Mouse (Mus musculus): ENCODE data around the gene Dcst1. TPM values are rescaled to one million over a fixed set of nuclear protein-coding genes. Genes with fewer than 3 reads are reported as not detected.

Dcst1 gene
- polyA plus RNA-seq, 2 experiments, result 0.03 TPM; not detected in 1

DNA sequence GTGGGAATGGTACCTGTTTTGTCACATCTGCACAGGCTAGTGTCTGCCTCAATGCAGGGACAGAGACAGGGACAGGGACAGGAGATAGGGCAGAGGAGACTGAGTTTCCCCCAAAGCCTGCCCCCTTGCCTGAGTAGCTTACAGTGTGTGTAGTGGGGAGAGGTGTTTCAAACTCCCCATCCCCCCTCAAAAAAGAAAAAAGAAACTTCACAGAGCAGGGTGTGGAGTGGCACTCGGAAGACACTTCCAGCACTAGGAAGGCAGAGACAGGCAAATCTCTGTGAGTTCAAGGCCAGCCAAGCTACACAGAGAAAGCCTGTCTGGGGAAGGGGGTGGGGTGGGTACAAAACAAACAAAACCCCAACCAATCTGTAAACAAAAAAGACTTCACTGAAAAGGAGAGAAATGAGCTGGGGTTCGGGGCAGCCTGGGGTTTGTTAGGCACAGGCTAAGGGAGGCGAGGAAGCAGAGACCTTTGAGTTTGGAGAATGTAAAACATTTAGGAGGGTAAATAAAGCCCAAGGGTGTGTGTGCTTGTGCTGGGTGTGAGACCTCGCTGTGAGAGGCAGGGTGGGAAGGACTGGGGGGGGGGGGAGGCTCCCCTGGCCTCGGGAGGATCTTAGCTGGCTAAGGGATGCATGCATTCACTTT is 8.7 kb upstream of the Dcst1 start:
- Histone ChIP-seq H3K4me1 (replicated peaks; ENCODE audit: control insufficient read depth in 2 of 2, insufficient read depth in 2 of 2, low read length in 1 of 2) (peaks cover 0 to 6% of the 10 kb centered on the region in 2 experiments; a peak in 2 of 4 replicates), H3K9me3 (ENCODE audit: control insufficient read depth, low read length) (no peaks in the 10 kb centered on the region), H3K36me3 (replicated peaks; ENCODE audit: control insufficient read depth, insufficient read depth, low read depth) (no peaks in the 10 kb centered on the region), H3K4me2 (ENCODE audit: low read depth) (no peak overlapping the region), H3K4me3 (ENCODE audit: insufficient read depth in 1 of 2, low read depth in 2 of 2, low read length in 2 of 2) (no peak overlapping the region), H3K9ac (replicated peaks) (no peak overlapping the region; the same call in 1 of the 2 replicates), H3K27me3 (ENCODE audit: control insufficient read depth, insufficient read depth, low read length) (no peaks in the 10 kb centered on the region), H3K27ac (no peak overlapping the region)
- ATAC-seq (ENCODE audit: insufficient read depth) (no peak), DNase-seq (ENCODE audit: low read depth in 3 of 3, low spot score in 3 of 3) (no peak)
- WGBS (ENCODE audit: insufficient replicate concordance), result 32% methylated on average over 5 of the region's 5 CpGs
- TF ChIP-seq EP300 (IDR thresholded peaks at IDR 0.05; ENCODE audit: low read depth) (no peak), CTCF (IDR thresholded peaks at IDR 0.05; ENCODE audit: low read depth) (no peak)

DNA sequence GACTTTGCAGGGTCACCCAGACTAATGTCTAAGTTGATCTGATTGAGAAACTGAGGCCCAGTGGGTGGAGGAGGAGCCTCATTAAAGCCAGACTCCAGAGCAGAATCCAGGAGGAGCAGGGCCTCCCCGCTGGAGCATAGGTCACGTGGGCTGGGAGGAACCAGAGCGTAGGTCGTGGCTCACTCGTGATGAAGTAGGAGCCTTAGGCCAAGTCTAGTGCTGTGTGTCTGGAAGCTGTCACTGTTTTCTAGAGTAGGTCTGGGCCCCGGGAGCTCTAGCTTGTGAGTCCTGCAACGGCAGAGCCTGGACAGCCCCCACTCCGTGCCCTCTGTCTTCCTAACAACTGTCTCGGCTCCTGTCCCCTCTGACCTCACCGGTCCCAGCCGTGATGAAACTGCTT is 2.3 kb upstream of the Dcst1 start:
- Histone ChIP-seq H3K27me3 (ENCODE audit: control insufficient read depth, insufficient read depth, low read length) (no peaks in the 10 kb centered on the region), H3K4me1 (replicated peaks; ENCODE audit: control insufficient read depth in 2 of 2, insufficient read depth in 2 of 2, low read length in 1 of 2) (no peaks in the 10 kb centered on the region), H3K27ac (no peak overlapping the region), H3K36me3 (replicated peaks; ENCODE audit: control insufficient read depth, insufficient read depth, low read depth) (no peaks in the 10 kb centered on the region), H3K9ac (replicated peaks) (no peak overlapping the region), H3K9me3 (ENCODE audit: control insufficient read depth, low read length) (no peaks in the 10 kb centered on the region), H3K4me2 (ENCODE audit: low read depth) (no peak overlapping the region), H3K4me3 (ENCODE audit: insufficient read depth in 1 of 2, low read depth in 2 of 2, low read length in 2 of 2) (no peak overlapping the region)
- ATAC-seq (ENCODE audit: insufficient read depth) (no peak), DNase-seq (ENCODE audit: low read depth in 3 of 3, low spot score in 3 of 3) (no peak)
- TF ChIP-seq CTCF (IDR thresholded peaks at IDR 0.05; ENCODE audit: low read depth) (no peak), EP300 (IDR thresholded peaks at IDR 0.05; ENCODE audit: low read depth) (no peak)
- 58% methylated on average over 11 of the region's 11 CpGs for WGBS (ENCODE audit: insufficient replicate concordance)

DNA sequence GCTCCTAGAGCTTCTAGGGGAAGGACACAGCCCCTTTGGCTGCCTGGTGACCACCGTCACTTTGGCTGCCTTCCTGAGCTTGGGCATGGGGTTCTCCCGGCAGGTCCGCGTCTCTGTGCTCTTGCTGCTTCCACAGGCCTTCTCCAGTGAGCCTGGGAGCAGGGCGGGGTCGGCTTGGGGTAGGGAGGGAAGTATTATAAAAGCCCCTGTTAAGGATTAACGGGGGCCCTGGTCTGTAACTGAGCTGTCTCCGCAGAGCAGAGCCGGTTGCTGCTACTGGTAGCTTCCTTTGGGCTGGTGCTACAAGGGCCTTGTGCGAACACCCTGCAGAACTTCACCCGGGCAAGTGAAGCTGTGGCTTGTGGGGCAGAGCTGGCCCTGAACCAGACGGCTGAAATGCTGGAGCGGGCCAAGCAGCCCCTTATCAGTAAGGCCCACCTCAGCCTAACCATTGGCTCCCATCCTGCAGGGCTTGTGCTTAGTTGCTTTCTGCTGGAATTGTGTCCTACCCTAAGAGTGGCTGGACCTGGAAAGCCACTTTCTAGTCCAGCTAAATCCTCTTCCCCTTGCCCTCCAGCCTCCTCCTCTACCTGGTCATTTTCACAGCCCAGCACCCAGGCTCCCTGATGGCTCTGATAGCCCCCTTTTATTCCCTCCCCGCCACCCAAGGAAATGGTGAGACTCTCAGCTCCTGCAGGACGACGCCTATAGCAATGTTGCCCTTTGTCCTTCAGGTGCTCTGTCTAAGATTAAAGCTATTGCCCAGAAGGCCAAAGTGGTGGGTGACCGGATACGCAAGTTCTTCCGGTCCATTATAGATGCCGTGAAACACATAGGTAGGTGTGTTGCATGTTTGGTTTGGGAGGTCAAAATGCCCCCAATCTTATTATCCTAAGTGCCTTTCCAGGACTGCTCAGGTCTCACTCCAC is 697 bp upstream of the Dcst1 start:
- H3K9ac ChIP-seq (replicated peaks), result no peak overlapping the region
- DNase-seq (ENCODE audit: low read depth in 3 of 3, low spot score in 3 of 3) (no peak), ATAC-seq (ENCODE audit: insufficient read depth) (no peak)
- no peaks in the 10 kb centered on the region for H3K27me3 ChIP-seq (ENCODE audit: control insufficient read depth, insufficient read depth, low read length)
- no peak overlapping the region for H3K27ac ChIP-seq
- H3K36me3 ChIP-seq (replicated peaks; ENCODE audit: control insufficient read depth, insufficient read depth, low read depth), result no peaks in the 10 kb centered on the region
- no peak overlapping the region for H3K4me3 ChIP-seq (ENCODE audit: insufficient read depth in 1 of 2, low read depth in 2 of 2, low read length in 2 of 2)
- no peak overlapping the region for H3K4me2 ChIP-seq (ENCODE audit: low read depth)
- H3K9me3 ChIP-seq (ENCODE audit: control insufficient read depth, low read length), result no peaks in the 10 kb centered on the region
- 66% methylated on average over 20 of the region's 20 CpGs for WGBS (ENCODE audit: insufficient replicate concordance)
- TF ChIP-seq CTCF (IDR thresholded peaks at IDR 0.05; ENCODE audit: low read depth), result no peak
- TF ChIP-seq EP300 (IDR thresholded peaks at IDR 0.05; ENCODE audit: low read depth), result no peak
- H3K4me1 ChIP-seq (replicated peaks; ENCODE audit: control insufficient read depth in 2 of 2, insufficient read depth in 2 of 2, low read length in 1 of 2), result no peaks in the 10 kb centered on the region

DNA sequence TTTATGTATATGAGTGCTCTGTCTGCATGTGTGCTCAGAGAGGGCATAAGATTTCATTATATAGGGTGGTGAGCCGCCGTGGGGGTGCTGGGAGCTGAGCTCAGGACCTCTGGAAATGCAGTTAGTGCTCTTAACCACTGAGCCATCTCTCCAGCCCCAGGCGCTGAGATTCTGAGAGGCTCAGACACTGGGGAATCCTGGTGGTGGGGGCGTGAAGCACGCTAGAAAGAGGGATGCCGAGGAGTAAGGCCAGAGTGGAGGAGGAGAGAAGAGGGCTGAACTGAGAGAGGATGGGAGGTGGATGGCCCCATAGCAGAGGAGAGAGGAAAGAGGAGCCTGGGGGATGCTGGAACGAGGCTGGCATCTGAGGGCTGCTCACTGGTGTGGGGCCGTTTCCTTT is 422 bp downstream of the Dcst1 start:
- TF ChIP-seq CTCF (IDR thresholded peaks at IDR 0.05; ENCODE audit: low read depth), result no peak
- TF ChIP-seq EP300 (IDR thresholded peaks at IDR 0.05; ENCODE audit: low read depth), result no peak
- no peak for ATAC-seq (ENCODE audit: insufficient read depth)
- 66% methylated on average over 8 of the region's 8 CpGs for WGBS (ENCODE audit: insufficient replicate concordance)
- no peaks in the 10 kb centered on the region for H3K4me1 ChIP-seq (replicated peaks; ENCODE audit: control insufficient read depth in 2 of 2, insufficient read depth in 2 of 2, low read length in 1 of 2)
- H3K9ac ChIP-seq (replicated peaks), result no peak overlapping the region
- DNase-seq (ENCODE audit: low read depth in 3 of 3, low spot score in 3 of 3), result no peak
- no peak overlapping the region for H3K4me3 ChIP-seq (ENCODE audit: insufficient read depth in 1 of 2, low read depth in 2 of 2, low read length in 2 of 2)
- H3K36me3 ChIP-seq (replicated peaks; ENCODE audit: control insufficient read depth, insufficient read depth, low read depth), result no peaks in the 10 kb centered on the region
- H3K9me3 ChIP-seq (ENCODE audit: control insufficient read depth, low read length), result no peaks in the 10 kb centered on the region
- no peak overlapping the region for H3K27ac ChIP-seq
- H3K27me3 ChIP-seq (ENCODE audit: control insufficient read depth, insufficient read depth, low read length), result no peaks in the 10 kb centered on the region
- H3K4me2 ChIP-seq (ENCODE audit: low read depth), result no peak overlapping the region

DNA sequence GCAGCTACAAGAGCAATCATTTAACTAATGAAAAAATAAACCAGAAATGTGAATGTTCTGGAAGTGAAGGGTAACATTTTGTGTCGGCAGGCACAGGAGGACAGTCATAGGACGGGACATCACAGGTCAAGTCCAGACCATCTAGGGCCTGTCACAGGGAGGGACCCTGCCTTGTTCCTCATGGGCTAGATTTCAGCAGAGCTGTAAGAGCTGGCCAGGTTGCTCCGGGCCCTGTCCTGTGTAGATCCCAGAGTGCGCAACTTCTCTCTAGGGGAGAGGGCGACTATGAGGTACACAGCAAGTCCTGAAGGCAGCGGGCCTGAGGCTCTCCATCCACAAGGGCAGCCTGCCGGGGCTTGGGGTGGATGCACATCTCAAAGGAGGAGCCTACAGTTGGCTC is 3.4 kb downstream of the Dcst1 start, which contains the start of gene Dcst2:
Gene Dcst2 (plus strand): TSS at position 301 of the 400 bp plus-strand sequence.
- Histone ChIP-seq H3K27ac (no peak within 1 kb of the TSS), H3K9ac (replicated peaks) (no peak within 1 kb of the TSS), H3K9me3 (ENCODE audit: control insufficient read depth, low read length) (no peaks in the 10 kb centered on the region), H3K36me3 (replicated peaks; ENCODE audit: control insufficient read depth, insufficient read depth, low read depth) (no peaks in the 10 kb centered on the region), H3K4me2 (ENCODE audit: low read depth) (no peak within 1 kb of the TSS), H3K27me3 (ENCODE audit: control insufficient read depth, insufficient read depth, low read length) (no peaks in the 10 kb centered on the region), H3K4me1 (replicated peaks; ENCODE audit: control insufficient read depth in 2 of 2, insufficient read depth in 2 of 2, low read length in 1 of 2) (no peaks in the 10 kb centered on the region), H3K4me3 (ENCODE audit: insufficient read depth in 1 of 2, low read depth in 2 of 2, low read length in 2 of 2) (no peak within 1 kb of the TSS)
- TF ChIP-seq CTCF (IDR thresholded peaks at IDR 0.05; ENCODE audit: low read depth), result no peak
- TF ChIP-seq EP300 (IDR thresholded peaks at IDR 0.05; ENCODE audit: low read depth), result no peak
- ATAC-seq (ENCODE audit: insufficient read depth) (no peak), DNase-seq (ENCODE audit: low read depth in 3 of 3, low spot score in 3 of 3) (no peak)
- WGBS (ENCODE audit: insufficient replicate concordance), result 68% methylated on average over 7 of the region's 7 CpGs
